Mouse (Mus musculus): ENCODE results near the gene Pdzd2.

GRCm38 (mm10) chr15:12366072-12366469, 373.7 kb downstream of the Pdzd2 start:
- TF ChIP-seq CTCF (IDR thresholded peaks at IDR 0.05; ENCODE audit: borderline replicate concordance, insufficient read depth, low read length) (no peak), POLR2A (IDR thresholded peaks at IDR 0.05; ENCODE audit: low read depth, low read length) (no peak)

Data from embryonic fibroblast, embryonic 13.5 days (primary cell).